9 mouse cellular contexts compared by ENCODE assay signal in the genomic region with DNA sequence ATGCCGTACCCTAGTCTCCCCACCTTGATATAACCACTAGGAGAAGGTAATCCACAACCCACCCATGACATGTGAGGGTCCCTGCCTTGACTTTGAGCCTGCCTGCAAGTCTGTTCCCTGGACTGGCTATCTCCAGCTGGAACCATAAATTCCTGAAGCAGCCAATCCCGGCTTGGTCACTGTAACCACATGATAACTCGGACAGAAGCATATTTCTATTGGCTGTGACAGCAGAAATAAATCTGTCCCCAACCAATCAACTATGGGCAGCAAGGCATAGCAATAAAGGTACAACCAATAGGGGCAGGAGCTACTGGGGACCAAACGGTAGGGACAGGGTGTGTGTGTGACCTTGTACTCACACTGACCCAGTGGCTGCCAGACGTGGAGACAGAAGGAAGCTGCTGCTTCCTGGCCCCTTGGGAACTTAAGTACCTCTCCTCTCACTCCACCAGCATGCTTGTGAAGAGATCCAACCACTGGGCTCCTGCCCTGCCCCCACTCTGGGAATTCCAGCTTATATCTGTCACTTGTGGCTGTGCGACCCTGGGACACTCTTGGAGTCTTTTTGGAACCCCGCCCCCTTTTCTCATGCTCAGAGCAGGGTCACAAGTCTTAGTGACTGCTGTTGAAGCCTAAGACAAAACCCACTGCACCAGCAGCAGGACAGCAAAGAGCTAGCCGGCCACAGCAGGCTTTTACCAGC. TPM values are rescaled to one million over a fixed set of nuclear protein-coding genes. Genes with fewer than 3 reads are reported as not detected.
DNase-seq lines count a peak whose midpoint lies in the region; ATAC-seq and TF ChIP-seq lines count a peak whose summit lies in the region.
"Had no signal": no experiment of that assay in that cellular context is flagged by ENCODE, and none has a peak within 500 bp of the region (broad histone marks: within the 10 kb centered on the region; RNA-seq: fewer than 3 reads in every experiment).

No protein-coding gene starts in this region.

- TF ChIP-seq CTCF in lung, embryonic 14.5 days (IDR thresholded peaks at IDR 0.05; ENCODE audit: low read depth) = no peak
- no peak for TF ChIP-seq CTCF in lung, adult 2 months (IDR thresholded peaks at IDR 0.05; ENCODE audit: insufficient read depth, low read length)
- TF ChIP-seq CTCF in stomach, postnatal 0 days (IDR thresholded peaks at IDR 0.05; ENCODE audit: low read depth) = no peak

- 0 out of 2 replicates have a peak overlapping the region, but pooled peaks have one; percentile 27 for H3K27ac ChIP-seq in lung, embryonic 14.5 days (ENCODE audit: low read depth)
- no peak overlapping the region for H3K27ac ChIP-seq in stomach, postnatal 0 days (replicated peaks)
- H3K27ac ChIP-seq: neural tube, embryonic 12.5 days had no signal

- H3K9me3 ChIP-seq in lung, embryonic 14.5 days (ENCODE audit: low read depth, low read length) = no peaks in the 10 kb centered on the region
- no peaks in the 10 kb centered on the region for H3K9me3 ChIP-seq in stomach, postnatal 0 days (ENCODE audit: control insufficient read depth, low read length)
- H3K9me3 ChIP-seq: neural tube, embryonic 12.5 days had no signal

- peak; percentile 53 for ATAC-seq in lung, embryonic 14.5 days (ENCODE audit: insufficient read depth)
- ATAC-seq in stomach, postnatal 0 days (ENCODE audit: low FRiP score, low TSS enrichment) = 0 out of 2 replicates have a peak, but pooled peaks have one; percentile 8
- no peak for ATAC-seq in megakaryocyte progenitor cell, adult 5-6 weeks (replicated peaks; ENCODE audit: poor library complexity)
- ATAC-seq: inflammation-experienced regulatory T-cells, adult 6 months had no signal

- no peak for TF ChIP-seq POLR2A in lung, adult 2 months (IDR thresholded peaks at IDR 0.05; ENCODE audit: borderline replicate concordance, extremely low read depth, low read depth, low read length)

- H3K9ac ChIP-seq in lung, embryonic 14.5 days = no peak overlapping the region
- H3K9ac ChIP-seq in stomach, postnatal 0 days (ENCODE audit: low read length) = no peak overlapping the region
- H3K9ac ChIP-seq: neural tube, embryonic 12.5 days had no signal

- WGBS in lung, embryonic 14.5 days = 30% methylated on average over 8 of the region's 8 CpGs
- WGBS in lung, adult 2 months = 38% methylated on average over 8 of the region's 8 CpGs
- WGBS in stomach, postnatal 0 days = 40% methylated on average over 8 of the region's 8 CpGs

- intact Hi-C loops in heart, postnatal 10 days (cut with DNase I) = no loop called here

- H3K36me3 ChIP-seq in lung, embryonic 14.5 days (ENCODE audit: insufficient read depth) = no peaks in the 10 kb centered on the region
- no peaks in the 10 kb centered on the region for H3K36me3 ChIP-seq in stomach, postnatal 0 days (ENCODE audit: control insufficient read depth, insufficient read depth, low read length)
- H3K36me3 ChIP-seq: neural tube, embryonic 12.5 days had no signal

- H3K4me2 ChIP-seq in lung, embryonic 14.5 days = no peak overlapping the region
- H3K4me2 ChIP-seq in stomach, postnatal 0 days (replicated peaks; ENCODE audit: low read depth) = no peak overlapping the region
- H3K4me2 ChIP-seq: neural tube, embryonic 12.5 days had no signal

- DNase-seq in lung, embryonic 14.5 days = peak; percentile 84
- DNase-seq in lung, adult 2 months = no peak
- peak; percentile 26 to 50 for DNase-seq in heart, postnatal 10 days
- DNase-seq in kidney, postnatal 10 days = peak; percentile 80
- no peak for DNase-seq in stomach, postnatal 0 days (ENCODE audit: low spot score)
- no peak for DNase-seq in T-cell, adult 2 months (ENCODE audit: low spot score)

- H3K4me3 ChIP-seq in lung, embryonic 14.5 days (ENCODE audit: low read depth, low read length) = no peak overlapping the region
- no peak overlapping the region for H3K4me3 ChIP-seq in lung, adult 2 months (replicated peaks; ENCODE audit: extremely low read depth, low read depth, low read length)
- H3K4me3 ChIP-seq in stomach, postnatal 0 days (ENCODE audit: low read depth, low read length) = no peak overlapping the region
- H3K4me3 ChIP-seq: neural tube, embryonic 12.5 days had no signal

- no peaks in the 10 kb centered on the region for H3K27me3 ChIP-seq in lung, embryonic 14.5 days (ENCODE audit: insufficient read depth, low read length)
- no peaks in the 10 kb centered on the region for H3K27me3 ChIP-seq in stomach, postnatal 0 days (ENCODE audit: control insufficient read depth, insufficient read depth, low read length)

- TF ChIP-seq EP300 in stomach, postnatal 0 days (optimal IDR thresholded peaks at IDR 0.05) = no peak

- H3K4me1 ChIP-seq in lung, embryonic 14.5 days (ENCODE audit: insufficient read depth) = peaks cover 25% of the 10 kb centered on the region; the same call in 1 of the 2 replicates
- no peaks in the 10 kb centered on the region for H3K4me1 ChIP-seq in lung, adult 2 months (ENCODE audit: control insufficient read depth, insufficient read depth, low read length)
- no peaks in the 10 kb centered on the region for H3K4me1 ChIP-seq in stomach, postnatal 0 days (replicated peaks; ENCODE audit: control insufficient read depth, insufficient read depth)

RNA-seq across cellular contexts. Expression of a gene that starts 51.8 kb away (rescaled TPM):
- polyA plus RNA-seq in lung, embryonic 14.5 days (2014; fragmentation: Nextera tagmentation; extraction: Ambion mirVana) = 0.12 and 0.30 TPM in 2 replicates
- 4.8 and 5.1 TPM in 2 replicates for polyA plus RNA-seq in lung, adult 2 months (2012; rRNA removed)
- total RNA-seq in heart, postnatal 10 days (2021) = under 1 TPM; 0.17 to 0.45 TPM
- 0.06 and 0.10 TPM in 2 replicates for polyA plus RNA-seq in stomach, postnatal 0 days (2015; fragmentation: Nextera tagmentation; extraction: Ambion mirVana)
- total RNA-seq in megakaryocyte progenitor cell, adult 5-6 weeks (2015) = not detected in 2 replicates
- total RNA-seq in megakaryocyte progenitor cell, adult 5-6 weeks (2017) = not detected in 2 replicates
- polyA plus RNA-seq: inflammation-experienced regulatory T-cells, adult 6 months had no signal

Comparison
In these comparisons a context has a peak if more than half of its experiments do, and no peak if none do; other contexts are left out.
1. DNase-seq: peak in lung, embryonic 14.5 days (single experiment), heart, postnatal 10 days (2 of 2) and kidney, postnatal 10 days (single experiment); none in lung, adult 2 months (single experiment), stomach, postnatal 0 days (single experiment) and T-cell, adult 2 months (single experiment).